Mouse (Mus musculus): Measurements from ENCODE around the gene Trak1. TPM values are rescaled to one million over a fixed set of nuclear protein-coding genes. Genes with fewer than 3 reads are reported as not detected.

Gene Trak1
- polyA plus RNA-seq, 1 experiment from 2014 or later = 63.0 TPM

GRCm38 (mm10) chr9:121312237-121312891, 15.1 kb downstream of the Trak1 start:
- no peak for ATAC-seq (ENCODE audit: low FRiP score)
- Histone ChIP-seq H3K4me1 (replicated peaks; ENCODE audit: control insufficient read depth, insufficient read depth, low read length) (peaks cover 62% of the 10 kb centered on the region), H3K36me3 (replicated peaks; ENCODE audit: control insufficient read depth, insufficient read depth) (no peaks in the 10 kb centered on the region), H3K9ac (peak overlapping the region; percentile 8; the same call in 1 of the 2 replicates), H3K27me3 (ENCODE audit: control insufficient read depth, insufficient read depth, low read length) (no peaks in the 10 kb centered on the region), H3K4me2 (replicated peaks) (no peak overlapping the region), H3K9me3 (ENCODE audit: control insufficient read depth, low read length) (no peaks in the 10 kb centered on the region), H3K27ac (peak overlapping the region; percentile 87), H3K4me3 (replicated peaks; ENCODE audit: low read length) (no peak overlapping the region)
- DNase-seq (ENCODE audit: low spot score) = no peak
- 24% methylated on average over 10 of the region's 10 CpGs for WGBS

- peak overlapping the region; percentile 55 for H3K9ac ChIP-seq
- peak overlapping the region; percentile 49 for H3K4me2 ChIP-seq (replicated peaks)
- no peaks in the 10 kb centered on the region for H3K9me3 ChIP-seq (ENCODE audit: control insufficient read depth, low read length)
- H3K27ac ChIP-seq = peak overlapping the region; percentile 87
- DNase-seq (ENCODE audit: low spot score) (peak; percentile 73), ATAC-seq (ENCODE audit: low FRiP score) (peak; percentile 56)
- peaks cover 66% of the 10 kb centered on the region for H3K4me1 ChIP-seq (replicated peaks; ENCODE audit: control insufficient read depth, insufficient read depth, low read length)
- WGBS = under 1% methylated on average over 21 of the region's 21 CpGs
- 0 out of 2 replicates have a peak, but pooled peaks cover 3% of the 10 kb centered on the region for H3K36me3 ChIP-seq (replicated peaks; ENCODE audit: control insufficient read depth, insufficient read depth)
- no peaks in the 10 kb centered on the region for H3K27me3 ChIP-seq (ENCODE audit: control insufficient read depth, insufficient read depth, low read length)
- H3K4me3 ChIP-seq (replicated peaks; ENCODE audit: low read length) = peak overlapping the region; percentile 12
Observed at GRCm38 (mm10) chr9:121313656-121314374, 16.5 kb downstream of the Trak1 start.

GRCm38 (mm10) chr9:121314541-121315152, 17.3 kb downstream of the Trak1 start:
- H3K9me3 ChIP-seq (ENCODE audit: control insufficient read depth, low read length) = no peaks in the 10 kb centered on the region
- H3K36me3 ChIP-seq (replicated peaks; ENCODE audit: control insufficient read depth, insufficient read depth) = 0 out of 2 replicates have a peak, but pooled peaks cover 3% of the 10 kb centered on the region
- peak overlapping the region; percentile 87 for H3K27ac ChIP-seq
- DNase-seq (ENCODE audit: low spot score) (no peak), ATAC-seq (ENCODE audit: low FRiP score) (no peak)
- H3K4me2 ChIP-seq (replicated peaks) = peak overlapping the region; percentile 49
- WGBS = 14% methylated on average over 14 of the region's 14 CpGs
- H3K27me3 ChIP-seq (ENCODE audit: control insufficient read depth, insufficient read depth, low read length) = no peaks in the 10 kb centered on the region
- H3K4me1 ChIP-seq (replicated peaks; ENCODE audit: control insufficient read depth, insufficient read depth, low read length) = peaks cover 66% of the 10 kb centered on the region
- peak overlapping the region; percentile 12 for H3K4me3 ChIP-seq (replicated peaks; ENCODE audit: low read length)
- peak overlapping the region; percentile 55 for H3K9ac ChIP-seq

GRCm38 (mm10) chr9:121315901-121316595, 18.7 kb downstream of the Trak1 start:
- peak overlapping the region; percentile 56; the same call in 1 of the 2 replicates for H3K27ac ChIP-seq
- H3K4me1 ChIP-seq (replicated peaks; ENCODE audit: control insufficient read depth, insufficient read depth, low read length) = peaks cover 61% of the 10 kb centered on the region
- DNase-seq (ENCODE audit: low spot score) (no peak), ATAC-seq (ENCODE audit: low FRiP score) (no peak)
- no peaks in the 10 kb centered on the region for H3K9me3 ChIP-seq (ENCODE audit: control insufficient read depth, low read length)
- no peak overlapping the region for H3K4me2 ChIP-seq (replicated peaks)
- H3K4me3 ChIP-seq (replicated peaks; ENCODE audit: low read length) = no peak overlapping the region
- no peaks in the 10 kb centered on the region for H3K27me3 ChIP-seq (ENCODE audit: control insufficient read depth, insufficient read depth, low read length)
- WGBS = 63% methylated on average over 4 of the region's 4 CpGs
- 0 out of 2 replicates have a peak, but pooled peaks cover 3% of the 10 kb centered on the region for H3K36me3 ChIP-seq (replicated peaks; ENCODE audit: control insufficient read depth, insufficient read depth)
- no peak overlapping the region for H3K9ac ChIP-seq

GRCm38 (mm10) chr9:121316621-121317405, 19.5 kb downstream of the Trak1 start:
- Histone ChIP-seq H3K4me3 (replicated peaks; ENCODE audit: low read length) (no peak overlapping the region), H3K9ac (no peak overlapping the region), H3K27ac (peak overlapping the region; percentile 56), H3K27me3 (ENCODE audit: control insufficient read depth, insufficient read depth, low read length) (no peaks in the 10 kb centered on the region), H3K4me2 (replicated peaks) (no peak overlapping the region), H3K36me3 (replicated peaks; ENCODE audit: control insufficient read depth, insufficient read depth) (0 out of 2 replicates have a peak, but pooled peaks cover 3% of the 10 kb centered on the region), H3K9me3 (ENCODE audit: control insufficient read depth, low read length) (no peaks in the 10 kb centered on the region), H3K4me1 (replicated peaks; ENCODE audit: control insufficient read depth, insufficient read depth, low read length) (peaks cover 59% of the 10 kb centered on the region)
- DNase-seq (ENCODE audit: low spot score) = no peak
- WGBS = 48% methylated on average over 12 of the region's 12 CpGs
- no peak for ATAC-seq (ENCODE audit: low FRiP score)

- Histone ChIP-seq H3K27ac (0 out of 2 replicates have a peak overlapping the region, but pooled peaks have one; percentile 14), H3K4me2 (replicated peaks) (no peak overlapping the region), H3K27me3 (ENCODE audit: control insufficient read depth, insufficient read depth, low read length) (no peaks in the 10 kb centered on the region), H3K9ac (0 out of 2 replicates have a peak overlapping the region, but pooled peaks have one; percentile 2), H3K36me3 (replicated peaks; ENCODE audit: control insufficient read depth, insufficient read depth) (0 out of 2 replicates have a peak, but pooled peaks cover 3% of the 10 kb centered on the region), H3K4me1 (replicated peaks; ENCODE audit: control insufficient read depth, insufficient read depth, low read length) (peaks cover 32% of the 10 kb centered on the region), H3K9me3 (ENCODE audit: control insufficient read depth, low read length) (no peaks in the 10 kb centered on the region), H3K4me3 (replicated peaks; ENCODE audit: low read length) (no peak overlapping the region)
- DNase-seq (ENCODE audit: low spot score) (no peak), ATAC-seq (ENCODE audit: low FRiP score) (peak; percentile 38; the same call in 1 of the 2 replicates)
- WGBS = 57% methylated on average over 10 of the region's 10 CpGs
Observed at GRCm38 (mm10) chr9:121319323-121319966, 22.1 kb downstream of the Trak1 start.

GRCm38 (mm10) chr9:121320433-121320832, 23.1 kb downstream of the Trak1 start:
- no peak overlapping the region for H3K4me3 ChIP-seq (replicated peaks; ENCODE audit: low read length)
- no peak overlapping the region for H3K27ac ChIP-seq
- no peak overlapping the region for H3K4me2 ChIP-seq (replicated peaks)
- 0 out of 2 replicates have a peak, but pooled peaks cover 3% of the 10 kb centered on the region for H3K36me3 ChIP-seq (replicated peaks; ENCODE audit: control insufficient read depth, insufficient read depth)
- H3K9ac ChIP-seq = no peak overlapping the region
- peaks cover 22% of the 10 kb centered on the region for H3K4me1 ChIP-seq (replicated peaks; ENCODE audit: control insufficient read depth, insufficient read depth, low read length)
- no peaks in the 10 kb centered on the region for H3K27me3 ChIP-seq (ENCODE audit: control insufficient read depth, insufficient read depth, low read length)
- no peak for DNase-seq (ENCODE audit: low spot score)
- no peak for ATAC-seq (ENCODE audit: low FRiP score)
- H3K9me3 ChIP-seq (ENCODE audit: control insufficient read depth, low read length) = no peaks in the 10 kb centered on the region
- WGBS = 82% methylated on average over 2 of the region's 2 CpGs

- H3K27ac ChIP-seq = no peak overlapping the region
- H3K9me3 ChIP-seq (ENCODE audit: control insufficient read depth, low read length) = no peaks in the 10 kb centered on the region
- no peaks in the 10 kb centered on the region for H3K27me3 ChIP-seq (ENCODE audit: control insufficient read depth, insufficient read depth, low read length)
- no peak overlapping the region for H3K4me3 ChIP-seq (replicated peaks; ENCODE audit: low read length)
- WGBS = 94% methylated on average over 2 of the region's 2 CpGs
- H3K36me3 ChIP-seq (replicated peaks; ENCODE audit: control insufficient read depth, insufficient read depth) = 0 out of 2 replicates have a peak, but pooled peaks cover 3% of the 10 kb centered on the region
- ATAC-seq (ENCODE audit: low FRiP score) (no peak), DNase-seq (ENCODE audit: low spot score) (no peak)
- peaks cover 16% of the 10 kb centered on the region; the same call in 1 of the 2 replicates for H3K4me1 ChIP-seq (replicated peaks; ENCODE audit: control insufficient read depth, insufficient read depth, low read length)
- no peak overlapping the region for H3K4me2 ChIP-seq (replicated peaks)
- no peak overlapping the region for H3K9ac ChIP-seq
Observed at GRCm38 (mm10) chr9:121321118-121321517, 23.8 kb downstream of the Trak1 start.
